In genomic region chr12:17769476-17770172, GRCm38 (mm10) we compare ENCODE assay signal across 13 mouse cellular contexts.
A peak's percentile ranks its signal among the peaks of the same experiment; 100 is the strongest.
DNase-seq lines count a peak whose midpoint lies in the region; ATAC-seq and TF ChIP-seq lines count a peak whose summit lies in the region.
"Had no signal": no experiment of that assay in that cellular context is flagged by ENCODE, and none has a peak within 500 bp of the region (broad histone marks: within the 10 kb centered on the region; RNA-seq: fewer than 3 reads in every experiment).

No protein-coding gene starts in this region.

- WGBS in kidney, postnatal 0 days: 38% methylated on average over 2 of the region's 2 CpGs
- WGBS in hindbrain, embryonic 13.5 days: 89% methylated on average over 2 of the region's 2 CpGs

- H3K27me3 ChIP-seq in kidney, postnatal 0 days (ENCODE audit: insufficient read depth, low read length): no peaks in the 10 kb centered on the region
- no peaks in the 10 kb centered on the region for H3K27me3 ChIP-seq in hindbrain, embryonic 13.5 days
- H3K27me3 ChIP-seq: intestine, embryonic 15.5 days; limb, embryonic 13.5 days; midbrain, embryonic 15.5 days had no signal

- no peak overlapping the region for H3K9ac ChIP-seq in kidney, postnatal 0 days (ENCODE audit: low read depth, low read length)
- no peak overlapping the region for H3K9ac ChIP-seq in hindbrain, embryonic 13.5 days
- H3K9ac ChIP-seq: forebrain, postnatal 0 days; intestine, embryonic 15.5 days; limb, embryonic 13.5 days; midbrain, embryonic 15.5 days had no signal

- no peak overlapping the region for H3K4me3 ChIP-seq in kidney, postnatal 0 days (replicated peaks; ENCODE audit: low read depth, low read length)
- no peak overlapping the region for H3K4me3 ChIP-seq in hindbrain, embryonic 13.5 days
- H3K4me3 ChIP-seq: intestine, embryonic 15.5 days; limb, embryonic 13.5 days; midbrain, embryonic 15.5 days had no signal

- intact Hi-C loops in heart, postnatal 25 days (cut with DNase I): loop anchor here (2.0 kb wide), 2 partner anchors 23 to 79 kb away; partner anchors contain the start of gene Hpcal1

- peak overlapping the region; percentile 51; the same call in 1 of the 2 replicates for H3K27ac ChIP-seq in kidney, postnatal 0 days
- H3K27ac ChIP-seq in hindbrain, embryonic 13.5 days: no peak overlapping the region
- H3K27ac ChIP-seq: intestine, embryonic 15.5 days; limb, embryonic 13.5 days; midbrain, embryonic 15.5 days had no signal

- H3K9me3 ChIP-seq in kidney, postnatal 0 days (replicated peaks; ENCODE audit: low read length): no peaks in the 10 kb centered on the region
- H3K9me3 ChIP-seq in hindbrain, embryonic 13.5 days: no peaks in the 10 kb centered on the region
- H3K9me3 ChIP-seq: intestine, embryonic 15.5 days; limb, embryonic 13.5 days; midbrain, embryonic 15.5 days had no signal

- no peak for DNase-seq in kidney, postnatal 0 days (ENCODE audit: low spot score)
- DNase-seq in kidney, adult 8-10 months: no peak
- peak; percentile 82 for DNase-seq in heart, adult 8-10 months (ENCODE audit: low spot score)
- DNase-seq in heart, postnatal 25 days (ENCODE audit: low spot score): peak; percentile 16
- DNase-seq in lung, postnatal 25 days (ENCODE audit: low spot score): peak; percentile 73
- DNase-seq in ovary, adult 18-20 months (ENCODE audit: low spot score): no peak
- DNase-seq in urinary bladder, adult 2 months (ENCODE audit: low spot score): no peak
- DNase-seq: forebrain, postnatal 0 days; thymus, postnatal 36 days had no signal

- no peaks in the 10 kb centered on the region for H3K36me3 ChIP-seq in kidney, postnatal 0 days (ENCODE audit: insufficient read depth, low read length)
- H3K36me3 ChIP-seq in hindbrain, embryonic 13.5 days: no peaks in the 10 kb centered on the region
- H3K36me3 ChIP-seq: intestine, embryonic 15.5 days; limb, embryonic 13.5 days; midbrain, embryonic 15.5 days had no signal

- H3K4me2 ChIP-seq in kidney, postnatal 0 days (ENCODE audit: low read length): no peak overlapping the region
- no peak overlapping the region for H3K4me2 ChIP-seq in hindbrain, embryonic 13.5 days
- H3K4me2 ChIP-seq: intestine, embryonic 15.5 days; limb, embryonic 13.5 days; midbrain, embryonic 15.5 days had no signal

- TF ChIP-seq CTCF in kidney, postnatal 0 days (IDR thresholded peaks at IDR 0.05; ENCODE audit: low read depth): no peak

- H3K4me1 ChIP-seq in kidney, postnatal 0 days (replicated peaks; ENCODE audit: insufficient read depth, low read length): peaks cover 13% of the 10 kb centered on the region; the same call in 1 of the 2 replicates
- H3K4me1 ChIP-seq in hindbrain, embryonic 13.5 days (replicated peaks): peaks cover 5% of the 10 kb centered on the region; the same call in 1 of the 2 replicates
- H3K4me1 ChIP-seq: intestine, embryonic 15.5 days; limb, embryonic 13.5 days; midbrain, embryonic 15.5 days had no signal

- ATAC-seq in kidney, postnatal 0 days (replicated peaks; ENCODE audit: low FRiP score, low read depth): no peak
- no peak for ATAC-seq in hindbrain, embryonic 13.5 days (ENCODE audit: low FRiP score)
- ATAC-seq: forebrain, postnatal 0 days had no signal

Comparison
In these comparisons a context has a peak if more than half of its experiments do, and no peak if none do; other contexts are left out.
1. DNase-seq: peak in heart, adult 8-10 months (single experiment), heart, postnatal 25 days (single experiment) and lung, postnatal 25 days (single experiment); none in kidney, postnatal 0 days (single experiment), kidney, adult 8-10 months (0 of 2), ovary, adult 18-20 months (single experiment) and urinary bladder, adult 2 months (single experiment).